Mouse (Mus musculus) urinary bladder, postnatal 25 days (tissue): ENCODE data around the gene Cabp1.
A peak's percentile ranks its signal among the peaks of the same experiment; 100 is the strongest.

Experiments
- DNase-seq: peaks from one replicate; pipeline ENCODE4 v3.0.0; 2022; ENCODE audit warnings: low spot score

The Cabp1 gene

GRCm38 (mm10) chr5:115125211-115125871 is 68.8 kb downstream of the Cabp1 start:
- peak; percentile 66 for DNase-seq

- no peak for DNase-seq
Observed at GRCm38 (mm10) chr5:115124690-115125089, 69.5 kb downstream of the Cabp1 start.

- no peak for DNase-seq
Observed at GRCm38 (mm10) chr5:115120978-115121377, 73.2 kb downstream of the Cabp1 start.

GRCm38 (mm10) chr5:115118961-115119570 is 75.1 kb downstream of the Cabp1 start, which contains the start of gene Acads:
Gene Acads, minus strand, starts transcription at chr5:115119346.
- peak; percentile 83 for DNase-seq
